Mouse (Mus musculus) G1E (cell line): ENCODE measurements around the gene Slc35d3. TPM values are rescaled to one million over a fixed set of nuclear protein-coding genes. Genes with fewer than 3 reads are reported as not detected.

Experiments
- ATAC-seq: 2 replicates; pipeline ENCODE4 v1.8.0; 2016; ENCODE audit warnings: mild to moderate bottlenecking; ENCODE audit not compliant: insufficient number of reproducible peaks, poor library complexity, low FRiP score, severe bottlenecking; ENCODE audit errors: extremely low read depth
- DNase-seq: peaks from one replicate; pipeline ENCODE4 v3.0.0; 2012; ENCODE audit warnings: low spot score
- H3K27me3 ChIP-seq: 2 replicates; pipeline ENCODE4 v1.6.1; 2012; ENCODE audit warnings: mild to moderate bottlenecking, low read length, inconsistent platforms; ENCODE audit not compliant: insufficient read depth
- H3K36me3 ChIP-seq: replicated peaks from 2 replicates; pipeline ENCODE3; 2012; ENCODE audit warnings: mild to moderate bottlenecking, inconsistent platforms
- H3K4me1 ChIP-seq: 2 replicates; pipeline ENCODE4 v1.6.1; 2012; ENCODE audit warnings: low read depth, low read length, inconsistent platforms, mixed read lengths; ENCODE audit not compliant: insufficient read depth
- H3K4me3 ChIP-seq: 2 replicates; pipeline ENCODE4 v1.5.1; 2012; ENCODE audit warnings: low read depth, mild to moderate bottlenecking, inconsistent platforms, low read length, moderate library complexity, mixed read lengths
- H3K9me3 ChIP-seq: replicated peaks from 2 replicates; pipeline ENCODE4 v1.6.1; 2012; ENCODE audit warnings: inconsistent platforms
- CTCF ChIP-seq: IDR thresholded peaks from 2 replicates; pipeline ENCODE4 v1.5.1; 2012; ENCODE audit warnings: low read depth, low read length, inconsistent platforms, mixed read lengths
- GATA1 ChIP-seq: IDR thresholded peaks from 2 replicates; pipeline ENCODE4 v1.6.1; 2012; ENCODE audit warnings: borderline replicate concordance, low read length, inconsistent platforms, mixed read lengths
- GATA2 ChIP-seq: IDR thresholded peaks from 2 replicates; pipeline ENCODE4 v1.6.1; 2012; ENCODE audit warnings: low read depth, low read length, inconsistent platforms, borderline replicate concordance
- POLR2AphosphoS5 ChIP-seq: IDR thresholded peaks from 2 replicates; pipeline ENCODE4 v1.6.1; 2012; ENCODE audit warnings: low read depth, low read length, inconsistent platforms; ENCODE audit not compliant: insufficient replicate concordance
- TAL1 ChIP-seq: conservative IDR thresholded peaks from 2 replicates; pipeline ENCODE4 v1.6.1; 2012; ENCODE audit warnings: low read depth, low read length, inconsistent platforms, mixed read lengths
- polyA plus RNA-seq: library from polyadenylated mRNA; stranded (reverse); fragments of >175 nt; gene quantifications from 2 replicates; pipeline ENCODE4 v1.2.3, GENCODE M21; 2012
- total RNA-seq, 2 experiments: library from RNA; stranded (forward) in 1 of 2; stranded (reverse) in 1 of 2; fragments of 200-1000 nt in 1 of 2; fragments of >200 nt in 1 of 2; fragmentation: Nextera tagmentation in 1 of 2; gene quantifications; 2 replicates each; pipeline ENCODE4 v1.2.3; 2014 to 2017

Gene Slc35d3
- total and polyA plus RNA-seq, 3 experiments, result 0.22 TPM; not detected in 2

- H3K36me3 ChIP-seq, result peaks cover 62% of the 10 kb centered on the region
- ATAC-seq (no peak), DNase-seq (no peak)
- H3K4me3 ChIP-seq, result no peak overlapping the region
- TF ChIP-seq TAL1 (no peak), GATA1 (no peak), POLR2AphosphoS5 (no peak), CTCF (no peak), GATA2 (no peak)
- no peaks in the 10 kb centered on the region for H3K9me3 ChIP-seq
- peaks cover 7% of the 10 kb centered on the region for H3K4me1 ChIP-seq
- no peaks in the 10 kb centered on the region for H3K27me3 ChIP-seq
These were observed 33.1 kb upstream of the Slc35d3 start for GRCm38 (mm10) chr10:19884409-19884808.

DNA sequence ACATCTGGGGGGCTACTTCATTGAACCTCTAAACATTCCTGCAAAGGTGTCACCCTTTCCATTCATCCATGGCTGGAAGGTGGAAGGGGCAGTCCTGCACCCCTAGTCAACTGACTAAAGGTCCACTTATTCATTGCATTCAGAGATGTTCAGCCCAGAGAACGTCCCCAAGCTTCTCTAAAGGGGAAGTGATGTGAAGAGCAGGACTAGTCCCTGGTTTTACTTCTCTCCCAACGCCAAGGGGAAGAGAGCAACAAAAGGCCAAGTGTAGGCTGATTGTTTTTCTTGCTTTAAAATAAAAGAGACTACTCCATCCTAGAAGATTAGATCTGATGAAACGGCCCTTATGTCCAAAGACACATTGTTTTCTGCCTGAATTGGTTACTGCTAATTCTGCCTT lies 29.2 kb upstream of the Slc35d3 start:
- Histone ChIP-seq H3K27me3 (no peaks in the 10 kb centered on the region), H3K4me3 (no peak overlapping the region), H3K36me3 (peaks cover 56% of the 10 kb centered on the region), H3K4me1 (no peaks in the 10 kb centered on the region), H3K9me3 (no peaks in the 10 kb centered on the region)
- no peak for TF ChIP-seq TAL1
- TF ChIP-seq POLR2AphosphoS5, result no peak
- TF ChIP-seq CTCF, result no peak
- TF ChIP-seq GATA2, result no peak
- no peak for TF ChIP-seq GATA1
- no peak for DNase-seq
- no peak for ATAC-seq

GRCm38 (mm10) chr10:19879161-19879560 lies 27.9 kb upstream of the Slc35d3 start:
- H3K4me1 ChIP-seq, result no peaks in the 10 kb centered on the region
- no peaks in the 10 kb centered on the region for H3K27me3 ChIP-seq
- H3K4me3 ChIP-seq, result no peak overlapping the region
- no peaks in the 10 kb centered on the region for H3K9me3 ChIP-seq
- peaks cover 52% of the 10 kb centered on the region for H3K36me3 ChIP-seq
- ATAC-seq, result no peak
- TF ChIP-seq GATA2 (no peak), POLR2AphosphoS5 (no peak), TAL1 (no peak)
- no peak for DNase-seq

GRCm38 (mm10) chr10:19877679-19878078 lies 26.4 kb upstream of the Slc35d3 start:
- no peak for DNase-seq
- Histone ChIP-seq H3K36me3 (peaks cover 55% of the 10 kb centered on the region), H3K4me3 (no peak overlapping the region), H3K4me1 (no peaks in the 10 kb centered on the region), H3K9me3 (no peaks in the 10 kb centered on the region), H3K27me3 (no peaks in the 10 kb centered on the region)
- no peak for ATAC-seq
- TF ChIP-seq GATA2 (no peak), TAL1 (no peak), POLR2AphosphoS5 (no peak), GATA1 (no peak), CTCF (no peak)

GRCm38 (mm10) chr10:19877257-19877656 lies 26.0 kb upstream of the Slc35d3 start:
- no peak for DNase-seq
- no peak for TF ChIP-seq CTCF
- TF ChIP-seq POLR2AphosphoS5, result no peak
- no peak for TF ChIP-seq GATA2
- no peak for TF ChIP-seq TAL1
- TF ChIP-seq GATA1, result no peak
- no peaks in the 10 kb centered on the region for H3K9me3 ChIP-seq
- H3K4me3 ChIP-seq, result no peak overlapping the region
- peaks cover 58% of the 10 kb centered on the region for H3K36me3 ChIP-seq
- H3K27me3 ChIP-seq, result no peaks in the 10 kb centered on the region
- no peak for ATAC-seq
- H3K4me1 ChIP-seq, result no peaks in the 10 kb centered on the region

GRCm38 (mm10) chr10:19876669-19877068 lies 25.4 kb upstream of the Slc35d3 start:
- DNase-seq (no peak), ATAC-seq (no peak)
- peaks cover 53% of the 10 kb centered on the region for H3K36me3 ChIP-seq
- no peak for TF ChIP-seq CTCF
- no peak for TF ChIP-seq GATA1
- no peak for TF ChIP-seq POLR2AphosphoS5
- no peak for TF ChIP-seq TAL1
- no peak for TF ChIP-seq GATA2
- H3K4me3 ChIP-seq, result no peak overlapping the region
- H3K27me3 ChIP-seq, result no peaks in the 10 kb centered on the region
- H3K9me3 ChIP-seq, result no peaks in the 10 kb centered on the region
- H3K4me1 ChIP-seq, result no peaks in the 10 kb centered on the region

DNA sequence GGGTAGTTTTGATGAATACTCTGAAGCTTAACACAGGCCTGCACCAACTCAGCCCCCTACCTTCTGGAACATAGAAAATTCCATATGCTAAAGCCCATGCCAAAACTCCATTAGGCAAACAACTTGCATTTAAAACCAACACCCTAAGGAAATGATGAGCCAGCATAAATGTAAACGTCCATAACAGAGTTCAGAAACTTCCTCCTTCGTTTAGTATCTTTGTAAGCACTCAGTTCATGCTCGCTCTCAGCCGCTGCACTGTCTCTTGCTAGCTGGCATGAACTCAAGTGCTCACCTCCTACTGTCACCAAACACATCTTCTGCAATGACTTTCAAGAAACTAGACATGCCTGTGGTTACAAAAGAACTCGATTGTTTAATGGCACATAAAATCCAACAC lies 24.1 kb upstream of the Slc35d3 start:
- no peak overlapping the region for H3K4me3 ChIP-seq
- H3K36me3 ChIP-seq, result peaks cover 56% of the 10 kb centered on the region
- H3K9me3 ChIP-seq, result no peaks in the 10 kb centered on the region
- DNase-seq (no peak), ATAC-seq (no peak)
- TF ChIP-seq GATA2 (no peak), POLR2AphosphoS5 (no peak), CTCF (no peak)
- no peaks in the 10 kb centered on the region for H3K27me3 ChIP-seq
- no peaks in the 10 kb centered on the region for H3K4me1 ChIP-seq
